Mouse (Mus musculus): ENCODE data around the gene Wfdc2.
A peak's percentile ranks its signal among the peaks of the same experiment; 100 is the strongest.
"Not testable (repeated sequence)": the region's sequence is repeated elsewhere in the genome, so short reads cannot be mapped to it uniquely, and the experiment has no call there.

Wfdc2 gene

DNA sequence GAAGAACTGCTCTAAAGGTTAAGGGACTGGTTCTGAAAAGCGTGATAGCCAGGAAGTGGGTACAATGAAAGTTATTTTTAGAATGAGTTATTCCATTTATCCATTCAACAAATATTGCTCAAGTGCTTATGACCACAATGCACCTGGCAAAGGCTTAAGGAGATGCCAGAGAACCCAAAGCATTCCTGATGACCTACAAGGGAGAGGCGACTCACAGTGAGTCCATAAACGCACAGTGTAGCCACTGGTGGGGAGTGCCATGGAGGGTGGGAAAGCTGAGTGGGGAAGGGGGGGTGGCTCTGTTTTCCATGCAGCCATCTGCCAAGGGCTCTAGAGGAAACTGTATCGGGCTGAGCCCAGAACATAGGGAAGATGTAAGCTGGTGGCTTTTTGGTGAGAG, 12.9 kb upstream of the Wfdc2 start:
- DNase-seq (ENCODE audit: low read depth, low spot score), result no peak

GRCm38 (mm10) chr2:164549963-164550894, 12.0 kb upstream of the Wfdc2 start:
- no peak for DNase-seq (ENCODE audit: low read depth, low spot score)

DNA sequence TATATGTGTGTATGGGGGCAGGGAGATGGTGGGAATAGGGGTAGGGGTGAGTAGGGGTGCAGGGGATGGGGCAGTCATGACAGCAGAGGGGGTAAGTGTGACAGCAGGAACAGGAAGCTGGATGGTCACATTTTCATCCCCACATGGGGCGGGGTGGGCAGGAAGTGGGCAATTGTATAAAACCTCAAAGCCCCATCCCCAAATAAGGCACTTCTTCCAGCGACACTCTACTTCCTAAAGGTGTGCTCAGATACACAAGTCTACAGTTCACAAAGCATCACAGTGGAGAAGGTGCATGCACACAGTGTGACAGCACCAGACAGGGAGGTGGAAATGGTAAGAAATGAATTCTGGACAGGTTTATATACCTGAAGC, 11.3 kb upstream of the Wfdc2 start:
- no peak for DNase-seq (ENCODE audit: low read depth, low spot score)

DNA sequence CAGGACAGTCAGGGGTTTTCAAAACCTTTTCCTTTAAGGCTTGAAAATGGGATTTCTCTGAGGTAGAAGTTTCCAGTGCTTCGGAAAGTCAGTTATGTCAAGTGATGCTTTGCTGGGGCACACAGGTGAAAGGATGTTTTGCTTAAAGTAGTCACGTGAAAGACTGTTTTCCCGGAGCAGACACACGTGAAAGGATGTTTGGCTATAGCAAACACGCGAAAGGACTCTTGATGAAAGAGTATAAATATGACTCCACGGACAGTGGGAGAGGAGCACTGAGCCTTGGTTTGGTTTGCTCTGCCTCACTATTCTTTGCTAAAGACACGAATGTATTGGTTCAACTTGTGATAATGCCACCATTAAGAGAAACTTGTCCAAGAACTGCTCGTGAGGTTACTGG, 10.7 kb upstream of the Wfdc2 start:
- no peak for DNase-seq (ENCODE audit: low read depth, low spot score)

DNA sequence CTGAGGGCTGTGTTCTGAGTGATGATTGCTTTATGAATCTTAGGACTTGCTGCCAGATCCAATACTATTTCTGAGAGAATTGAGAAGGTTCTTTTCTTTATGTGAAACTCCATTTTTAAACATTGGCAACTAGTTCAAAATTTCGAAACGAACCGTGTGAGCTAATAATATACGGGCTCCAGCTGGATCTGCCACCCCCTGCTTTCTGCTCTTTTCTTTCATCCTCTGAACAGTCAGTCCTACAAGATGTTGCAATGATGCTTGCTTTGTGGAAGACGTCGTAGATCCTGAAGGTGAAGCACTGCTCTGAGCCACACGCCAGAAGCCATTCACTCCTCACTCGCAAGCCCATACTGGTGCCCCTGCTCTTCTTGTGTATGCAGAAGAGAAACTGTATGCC, 3.8 kb upstream of the Wfdc2 start:
- DNase-seq (ENCODE audit: low read depth, low spot score), result no peak

GRCm38 (mm10) chr2:164558991-164559645, 3.1 kb upstream of the Wfdc2 start:
- no peak for DNase-seq (ENCODE audit: low read depth, low spot score)

DNA sequence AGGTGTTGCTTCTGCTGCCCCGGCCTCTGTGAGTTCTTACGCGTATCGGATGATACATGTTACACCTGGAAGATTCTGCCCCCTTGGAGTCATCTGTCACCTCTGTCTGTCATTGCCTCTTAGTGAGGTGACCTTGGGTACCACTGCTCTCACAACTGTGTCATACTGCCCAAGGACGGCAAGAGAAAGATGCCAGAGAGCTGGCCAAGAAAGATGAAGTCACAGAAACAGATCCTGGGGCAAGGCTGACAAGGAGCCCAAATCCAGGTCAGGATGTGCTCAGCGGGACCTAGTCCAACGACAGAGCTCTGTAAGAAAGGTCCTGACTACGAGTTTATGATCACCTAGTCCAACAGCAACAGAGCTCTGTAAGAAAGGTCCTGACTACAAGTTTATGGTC, 2.1 kb upstream of the Wfdc2 start:
- no peak for DNase-seq (ENCODE audit: low read depth, low spot score)

DNA sequence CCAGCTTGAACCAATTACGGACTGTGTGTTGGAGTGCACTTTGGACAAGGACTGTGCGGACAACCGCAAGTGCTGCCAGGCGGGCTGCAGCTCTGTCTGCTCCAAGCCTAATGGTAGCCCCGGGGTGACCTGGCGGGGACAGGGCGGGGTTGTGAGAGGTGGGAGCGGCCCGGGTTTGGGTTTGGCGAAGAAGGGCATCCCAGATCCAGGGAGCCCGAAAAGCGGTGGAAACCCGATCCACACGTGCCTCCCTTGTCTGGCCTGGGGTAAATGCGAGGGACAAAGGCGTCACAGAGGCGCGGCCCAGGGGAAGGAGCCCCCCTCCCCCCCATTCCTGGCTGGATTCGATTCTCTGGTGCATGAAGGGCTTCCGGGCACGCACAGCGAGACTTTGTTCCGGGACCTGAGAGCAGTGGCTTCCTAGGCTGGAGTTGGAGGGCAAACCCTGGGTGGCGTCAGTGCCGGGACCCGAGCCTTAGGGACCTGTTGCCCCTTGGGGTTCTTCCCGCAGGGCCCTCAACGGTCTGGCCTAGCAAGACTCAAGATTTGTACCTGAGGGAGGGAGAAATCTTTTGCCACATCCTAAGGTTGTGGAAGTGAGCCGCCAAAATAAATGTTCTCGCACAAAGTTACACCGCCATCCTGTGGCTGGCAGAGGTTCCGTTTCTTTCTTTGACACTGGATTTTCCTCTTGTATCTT, 1.3 kb downstream of the Wfdc2 start:
- no peak for DNase-seq (ENCODE audit: low read depth, low spot score)

DNA sequence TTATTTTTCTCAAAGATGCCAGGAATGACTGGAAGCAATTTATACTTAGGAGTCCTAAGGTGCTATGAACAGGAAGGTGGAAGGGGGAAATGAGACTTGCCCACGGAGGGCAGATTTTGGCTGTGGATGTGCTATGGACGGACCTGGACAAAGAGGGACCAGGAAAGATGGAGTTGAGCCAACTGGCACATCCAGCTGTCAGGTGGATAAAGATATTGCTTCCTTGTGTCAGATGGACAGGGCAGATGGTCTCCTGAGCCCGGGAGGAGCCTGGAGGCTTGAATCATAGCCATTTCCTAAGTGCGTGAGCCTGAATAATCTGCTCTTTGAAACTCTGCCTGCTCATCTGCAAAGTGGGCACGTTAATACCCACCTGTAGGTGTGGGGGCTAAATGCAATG, 2.1 kb downstream of the Wfdc2 start:
- DNase-seq (ENCODE audit: low read depth, low spot score), result no peak

GRCm38 (mm10) chr2:164566997-164567396, 4.8 kb downstream of the Wfdc2 start:
- peak; percentile 3 for DNase-seq (ENCODE audit: low read depth, low spot score)

DNA sequence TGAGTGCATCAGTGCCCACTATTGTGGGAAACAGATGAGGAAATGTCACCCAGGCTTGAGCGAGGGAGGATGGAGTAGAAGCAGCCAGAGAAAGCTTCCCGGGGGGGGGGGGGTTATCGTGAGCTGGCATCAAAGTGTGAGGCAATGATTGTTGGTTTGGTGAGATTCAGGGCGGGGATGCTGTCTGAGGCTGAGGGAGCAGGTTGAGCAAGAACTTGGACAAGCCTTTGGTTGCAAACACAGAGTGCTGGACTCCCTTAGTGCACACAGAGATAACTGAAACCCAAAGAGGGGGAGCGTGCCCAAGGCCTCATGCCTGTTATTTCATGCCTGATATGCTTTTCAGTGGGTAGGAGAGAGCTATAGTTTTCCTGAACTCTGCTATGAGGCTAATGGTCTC, 5.2 kb downstream of the Wfdc2 start:
- DNase-seq (ENCODE audit: low read depth, low spot score), result no peak

DNA sequence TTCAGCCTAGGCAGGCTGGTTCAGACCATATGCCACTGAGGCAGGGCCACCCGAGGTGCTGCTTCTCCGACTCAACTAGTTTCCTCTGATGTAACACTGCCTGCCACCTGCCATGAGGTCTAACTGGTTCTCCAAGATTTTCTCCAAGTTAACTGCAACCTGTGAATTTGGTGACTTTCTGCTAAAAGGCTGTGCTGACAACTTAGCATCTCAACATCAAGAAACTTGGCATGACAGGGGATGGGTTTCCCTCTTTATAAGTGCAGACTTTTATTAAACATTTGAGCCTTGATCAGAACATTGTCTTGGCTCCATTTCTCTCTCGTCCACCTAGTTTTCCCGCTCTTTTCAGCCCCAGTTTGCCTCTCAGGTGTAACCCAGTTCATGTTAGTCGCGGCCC, 11.1 kb downstream of the Wfdc2 start, which contains the start of gene Spint3:
Gene Spint3 (minus strand): TSS at position 101 of the 400 bp plus-strand sequence.
- DNase-seq (ENCODE audit: low read depth, low spot score), result not testable (repeated sequence)

GRCm38 (mm10) chr2:164585025-164585725, 23.0 kb downstream of the Wfdc2 start, which contains the start of gene Wfdc6a:
TSS of gene Wfdc6a (minus strand) at chr2:164585447.
- DNase-seq (ENCODE audit: low read depth, low spot score), result not testable (repeated sequence)

- DNase-seq (ENCODE audit: low read depth, low spot score), result no peak
Observed at GRCm38 (mm10) chr2:164592014-164592413, 29.8 kb downstream of the Wfdc2 start.

GRCm38 (mm10) chr2:164593494-164593893, 31.3 kb downstream of the Wfdc2 start, which contains the start of gene Eppin:
TSS of gene Eppin (minus strand) at chr2:164593594.
- no peak for DNase-seq (ENCODE audit: low read depth, low spot score)

- no peak for DNase-seq (ENCODE audit: low read depth, low spot score)
Observed at GRCm38 (mm10) chr2:164600179-164600578, 38.0 kb downstream of the Wfdc2 start.

GRCm38 (mm10) chr2:164603482-164603881, 41.3 kb downstream of the Wfdc2 start:
- no peak for DNase-seq (ENCODE audit: low read depth, low spot score)

GRCm38 (mm10) chr2:164604411-164604810, 42.2 kb downstream of the Wfdc2 start:
- DNase-seq (ENCODE audit: low read depth, low spot score), result no peak

DNA sequence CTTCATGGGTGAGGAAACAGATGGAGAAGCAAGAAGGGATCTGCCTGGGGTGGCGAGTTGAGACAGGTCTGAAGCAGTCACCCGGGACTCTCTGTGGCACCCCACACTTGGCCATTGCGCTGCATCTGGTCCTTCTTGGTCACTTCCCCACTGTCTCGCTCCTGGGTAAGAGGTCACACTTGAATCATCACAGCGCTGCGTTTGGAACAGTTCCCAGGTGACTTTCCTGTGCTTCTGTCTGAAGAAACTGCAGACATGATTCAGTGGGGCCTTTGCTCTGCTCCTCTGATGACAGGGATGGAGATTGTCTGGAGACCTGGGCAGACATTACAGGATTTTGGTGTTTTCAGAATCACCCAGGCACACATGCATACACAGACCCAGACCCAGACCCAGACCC, 46.6 kb downstream of the Wfdc2 start:
- DNase-seq (ENCODE audit: low read depth, low spot score), result no peak

DNA sequence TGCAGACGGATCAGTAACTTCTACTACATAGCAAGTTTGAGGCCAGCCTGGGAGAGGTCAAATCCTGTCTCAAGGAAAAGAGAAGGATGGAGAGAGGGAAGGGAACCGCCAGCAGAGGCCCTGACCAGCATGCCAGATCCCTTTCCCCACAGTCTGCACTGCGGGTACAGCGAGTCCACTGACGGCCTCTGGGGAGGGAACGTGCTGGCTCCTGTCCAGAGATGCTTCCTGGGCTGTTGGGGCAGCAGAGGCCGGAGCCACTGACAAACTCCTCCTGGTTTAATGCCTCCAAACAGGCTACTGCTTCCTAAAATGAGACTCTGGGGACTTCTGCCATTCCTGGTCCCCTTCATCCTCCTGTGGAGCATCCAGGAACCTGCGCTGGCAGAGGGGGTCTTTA, 51.3 kb downstream of the Wfdc2 start, which contains the start of the genes Wfdc6b and Wfdc8:
Gene Wfdc6b (plus strand): TSS at position 52 of the 400 bp plus-strand sequence.
Gene Wfdc8 (minus strand): TSS at position 156 of the 400 bp plus-strand sequence.
- DNase-seq (ENCODE audit: low read depth, low spot score), result not testable (repeated sequence)

DNA sequence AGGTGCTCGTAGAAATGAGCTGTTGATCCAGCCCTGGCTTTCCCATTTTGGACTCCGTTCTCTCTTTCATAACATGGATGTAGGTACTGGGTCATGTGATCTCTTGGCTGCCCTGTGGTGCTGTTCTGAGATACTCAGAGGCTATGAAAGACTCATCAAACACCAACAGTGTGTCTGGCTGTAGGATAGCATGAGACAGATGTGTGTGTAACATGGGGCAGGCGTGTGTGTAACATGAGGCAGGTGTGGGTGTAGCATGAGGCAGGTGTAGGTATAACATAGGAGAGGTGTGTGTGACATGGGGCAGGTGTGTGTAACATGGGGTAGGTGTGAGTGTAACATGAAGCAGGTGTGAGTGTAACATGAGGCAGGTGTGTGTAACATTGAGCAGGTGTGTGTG, 53.2 kb downstream of the Wfdc2 start:
- DNase-seq (ENCODE audit: low read depth, low spot score), result no peak

Data from c-Kit-negative CD71-positive TER-119-positive erythroid progenitor cells, embryonic 14.5 days (primary cell).